Mouse (Mus musculus) lung, postnatal 36 days (tissue): Measurements from ENCODE around the gene Ctdsp2.

Source experiments
- DNase-seq: peaks from one replicate; pipeline ENCODE4 v3.0.0; 2022; ENCODE audit warnings: mixed read lengths

The Ctdsp2 gene

GRCm38 (mm10) chr10:126963821-126964220, 14.7 kb upstream of the Ctdsp2 start:
- DNase-seq, result no peak

- no peak for DNase-seq
Measured at GRCm38 (mm10) chr10:126971363-126972050, 7.0 kb upstream of the Ctdsp2 start.

- DNase-seq, result peak; percentile 82
Measured at GRCm38 (mm10) chr10:126972051-126972725, 6.3 kb upstream of the Ctdsp2 start.

- DNase-seq, result no peak
Measured at GRCm38 (mm10) chr10:126972988-126973387, 5.5 kb upstream of the Ctdsp2 start.

- DNase-seq, result no peak
Measured at GRCm38 (mm10) chr10:126975706-126976105, 2.8 kb upstream of the Ctdsp2 start.

GRCm38 (mm10) chr10:126977076-126977475, 1.4 kb upstream of the Ctdsp2 start:
- DNase-seq, result no peak

GRCm38 (mm10) chr10:126979121-126979635, 661 bp downstream of the Ctdsp2 start:
- peak; percentile 82 for DNase-seq

- peak; percentile 60 for DNase-seq
Measured at GRCm38 (mm10) chr10:126979636-126980151, 1.2 kb downstream of the Ctdsp2 start.

- no peak for DNase-seq
Measured at GRCm38 (mm10) chr10:126980221-126980932, 1.9 kb downstream of the Ctdsp2 start.

GRCm38 (mm10) chr10:126980933-126981530, 2.5 kb downstream of the Ctdsp2 start:
- DNase-seq, result no peak

- DNase-seq, result no peak
Measured at GRCm38 (mm10) chr10:126981746-126982145, 3.2 kb downstream of the Ctdsp2 start.

- no peak for DNase-seq
Measured at GRCm38 (mm10) chr10:126983193-126983725, 4.7 kb downstream of the Ctdsp2 start.

GRCm38 (mm10) chr10:126984189-126985004, 5.9 kb downstream of the Ctdsp2 start:
- peak; percentile 62 for DNase-seq

- DNase-seq, result no peak
Measured at GRCm38 (mm10) chr10:126985127-126985526, 6.6 kb downstream of the Ctdsp2 start.

GRCm38 (mm10) chr10:126985579-126985978, 7.1 kb downstream of the Ctdsp2 start:
- no peak for DNase-seq

- peak; percentile 94 for DNase-seq
Measured at GRCm38 (mm10) chr10:126986541-126986961, 8.0 kb downstream of the Ctdsp2 start.

- no peak for DNase-seq
Measured at GRCm38 (mm10) chr10:126987183-126988118, 8.9 kb downstream of the Ctdsp2 start.

- no peak for DNase-seq
Measured at GRCm38 (mm10) chr10:126988513-126989165, 10.1 kb downstream of the Ctdsp2 start.

GRCm38 (mm10) chr10:126990313-126991056, 12.0 kb downstream of the Ctdsp2 start:
- DNase-seq, result peak; percentile 96
